Mouse (Mus musculus): ENCODE results near the gene Tnfrsf8. TPM values are rescaled to one million over a fixed set of nuclear protein-coding genes. Genes with fewer than 3 reads are reported as not detected.

Tnfrsf8 gene
- polyA plus RNA-seq, 1 experiment from 2014 or later = 0.59 TPM

DNA sequence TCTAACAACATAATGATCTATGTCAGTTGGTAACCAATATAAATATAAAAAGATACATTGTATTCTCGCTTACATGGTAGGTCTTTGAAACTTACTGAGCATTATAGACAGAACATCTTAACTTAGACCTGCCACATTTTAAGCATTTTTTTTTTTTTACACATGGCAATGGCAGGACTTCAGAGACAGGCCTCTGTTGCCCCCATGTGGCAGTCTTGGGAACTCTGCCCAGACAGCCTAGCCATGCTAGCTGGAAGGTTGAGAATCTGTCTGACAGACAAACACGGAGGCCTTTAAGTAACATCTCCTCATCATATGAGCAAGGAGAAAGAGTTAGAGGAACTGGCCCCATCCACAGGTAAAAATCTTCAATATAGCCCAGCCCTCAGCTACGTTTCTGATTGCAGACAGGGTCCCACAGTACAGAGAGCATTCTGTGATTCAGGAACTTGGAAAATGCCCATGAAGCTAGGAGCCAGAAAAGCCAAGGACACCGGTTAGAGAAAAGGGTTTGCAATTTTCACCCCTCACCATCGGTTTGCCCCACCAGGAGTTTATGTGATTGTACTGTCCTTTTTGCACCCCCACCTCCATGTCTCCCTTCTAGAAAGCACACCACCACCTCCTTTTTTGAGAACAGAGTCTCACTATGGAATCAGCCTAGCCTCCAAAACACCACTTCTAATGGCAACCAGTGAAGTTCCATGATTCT, 19.2 kb downstream of the Tnfrsf8 start:
- H3K36me3 ChIP-seq (ENCODE audit: inconsistent target) = no peaks in the 10 kb centered on the region
- WGBS (ENCODE audit: missing documents) = 46% methylated on average over 5 of the region's 5 CpGs
- H3K79me2 ChIP-seq (ENCODE audit: inconsistent target) = no peaks in the 10 kb centered on the region
- H3K27ac ChIP-seq = no peak overlapping the region
- H3K4me3 ChIP-seq (ENCODE audit: inconsistent target) = no peak overlapping the region

DNA sequence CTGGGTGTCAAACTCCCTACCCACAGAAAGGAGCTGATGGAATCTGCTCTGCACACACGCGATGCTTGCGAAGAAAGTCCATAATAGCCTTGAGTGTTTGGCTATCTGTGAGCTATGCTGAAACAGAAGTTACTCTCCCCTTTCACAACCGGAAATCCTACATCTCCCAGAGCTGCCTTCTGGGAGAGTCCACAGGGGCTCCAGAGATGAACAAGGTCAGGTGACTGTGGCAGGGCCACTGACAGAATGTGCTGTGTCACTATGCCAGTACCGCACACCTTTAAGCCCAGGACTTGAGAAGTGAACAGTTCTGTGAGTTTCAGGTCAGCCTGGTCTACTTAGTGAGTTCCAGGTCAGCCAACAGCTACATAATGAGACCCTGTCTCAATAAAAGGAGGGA, 20.4 kb downstream of the Tnfrsf8 start:
- H3K27ac ChIP-seq = no peak overlapping the region
- H3K4me3 ChIP-seq (ENCODE audit: inconsistent target) = no peak overlapping the region
- H3K79me2 ChIP-seq (ENCODE audit: inconsistent target) = no peaks in the 10 kb centered on the region
- H3K36me3 ChIP-seq (ENCODE audit: inconsistent target) = no peaks in the 10 kb centered on the region
- 73% methylated on average over 5 of the region's 5 CpGs for WGBS (ENCODE audit: missing documents)

DNA sequence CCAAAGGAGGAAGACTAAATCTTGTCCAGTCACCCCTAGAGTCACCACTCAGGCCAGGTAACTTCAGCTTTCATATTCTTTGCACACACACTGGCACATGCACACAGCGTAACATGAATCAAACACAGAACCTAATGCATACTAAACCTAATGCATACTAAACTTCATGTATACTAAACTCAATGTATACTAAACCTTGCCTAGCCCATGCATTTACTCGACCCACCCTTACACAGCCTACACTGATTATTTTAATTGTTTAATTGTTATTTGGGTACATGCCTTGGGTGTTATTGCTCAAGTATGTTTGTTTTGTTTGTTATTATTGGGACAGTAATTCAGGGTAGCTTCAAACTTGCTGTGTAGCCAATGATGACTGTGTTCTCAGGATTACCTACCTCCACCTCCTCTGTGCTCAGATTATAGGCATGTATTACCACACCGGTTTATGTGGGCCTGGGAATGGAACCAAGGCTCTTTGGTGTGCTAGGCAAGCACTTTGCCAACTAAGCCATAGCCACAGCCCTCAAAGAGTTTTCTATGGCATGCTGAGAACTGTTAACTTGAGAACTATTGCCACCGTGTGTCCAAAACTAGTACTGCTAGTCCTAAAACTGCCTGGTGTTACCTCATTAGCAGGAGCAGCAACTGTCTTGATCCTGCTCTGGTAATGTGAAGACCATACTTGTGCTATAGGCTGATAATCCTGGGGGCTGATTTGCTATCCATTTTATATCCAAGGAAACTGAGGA, 28.4 kb downstream of the Tnfrsf8 start:
- Histone ChIP-seq H3K36me3 (ENCODE audit: inconsistent target) (no peaks in the 10 kb centered on the region), H3K79me2 (ENCODE audit: inconsistent target) (no peaks in the 10 kb centered on the region), H3K27ac (no peak overlapping the region), H3K4me3 (ENCODE audit: inconsistent target) (no peak overlapping the region)
- 44% methylated on average over 4 of the region's 4 CpGs for WGBS (ENCODE audit: missing documents)

DNA sequence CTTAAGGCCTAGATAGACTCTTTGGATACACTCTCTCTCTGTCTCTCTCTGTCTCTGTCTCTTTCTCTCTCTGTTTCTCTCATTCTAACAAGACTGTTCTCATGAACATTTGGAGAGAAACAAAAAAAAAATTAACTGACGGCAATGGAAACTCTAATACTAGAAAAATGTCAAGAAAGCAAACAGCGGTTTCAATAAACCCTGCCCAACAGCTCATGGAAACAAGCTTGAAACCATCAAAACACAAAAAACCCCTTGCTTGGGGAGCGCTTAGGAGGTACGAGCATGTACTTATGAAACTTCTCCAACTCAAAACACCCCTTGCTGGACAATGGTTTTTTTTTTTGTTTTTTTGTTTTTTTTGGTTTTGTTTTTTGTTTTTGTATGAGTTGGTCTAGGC, 30.3 kb downstream of the Tnfrsf8 start:
- Histone ChIP-seq H3K4me3 (ENCODE audit: inconsistent target) (no peak overlapping the region), H3K79me2 (ENCODE audit: inconsistent target) (no peaks in the 10 kb centered on the region), H3K27ac (no peak overlapping the region), H3K36me3 (ENCODE audit: inconsistent target) (no peaks in the 10 kb centered on the region)
- 98% methylated on average over 4 of the region's 4 CpGs for WGBS (ENCODE audit: missing documents)

DNA sequence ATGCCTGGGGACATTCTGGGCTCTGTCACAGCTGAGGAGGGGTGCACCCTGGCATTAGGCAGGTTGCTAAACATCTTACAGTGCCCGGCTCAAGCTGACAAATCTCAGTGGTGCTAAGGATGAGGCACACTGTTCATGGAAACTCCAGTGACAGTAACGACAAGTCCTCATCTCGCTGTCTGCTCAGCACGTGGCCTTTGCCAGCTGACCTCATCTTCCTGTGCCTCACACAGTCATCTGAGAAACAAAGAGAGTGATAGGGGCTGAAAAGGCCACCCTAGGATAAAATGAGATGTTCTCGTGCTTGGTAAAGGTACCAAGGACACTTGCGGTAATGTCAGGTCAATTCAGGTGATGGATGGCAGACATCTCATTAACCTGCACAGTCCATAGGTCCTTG, 31.5 kb downstream of the Tnfrsf8 start:
- peak overlapping the region; percentile 33 for H3K27ac ChIP-seq
- H3K4me3 ChIP-seq (ENCODE audit: inconsistent target) = no peak overlapping the region

DNA sequence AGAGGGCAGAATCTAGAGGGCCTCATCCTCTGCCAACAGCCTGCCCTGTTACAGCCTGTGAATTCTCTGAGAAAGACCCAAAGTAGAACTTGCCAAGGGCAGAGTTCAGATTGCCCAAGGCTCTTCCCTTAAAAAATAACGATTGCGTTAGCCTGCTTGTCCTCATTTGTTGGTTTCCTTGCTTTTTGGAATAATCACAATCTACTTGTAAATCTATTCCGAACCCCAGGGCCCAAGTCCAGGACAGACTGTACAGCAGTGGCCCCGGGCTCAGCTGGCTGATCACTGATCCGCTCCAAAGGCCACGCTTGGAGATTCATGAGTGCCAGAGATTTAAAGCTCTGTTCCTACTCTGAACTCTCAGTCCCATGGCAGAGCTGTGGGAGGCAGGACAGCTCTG, 34.0 kb downstream of the Tnfrsf8 start:
- Histone ChIP-seq H3K27ac (no peak overlapping the region), H3K4me3 (ENCODE audit: inconsistent target) (no peak overlapping the region), H3K36me3 (ENCODE audit: inconsistent target) (no peaks in the 10 kb centered on the region), H3K79me2 (ENCODE audit: inconsistent target) (no peaks in the 10 kb centered on the region)
- 97% methylated on average over 6 of the region's 6 CpGs for WGBS (ENCODE audit: missing documents)

More for the DNA sequence above, 31.5 kb downstream of the Tnfrsf8 start:
- WGBS (ENCODE audit: missing documents) = 71% methylated on average over 6 of the region's 6 CpGs
- no peaks in the 10 kb centered on the region for H3K79me2 ChIP-seq (ENCODE audit: inconsistent target)
- no peaks in the 10 kb centered on the region for H3K36me3 ChIP-seq (ENCODE audit: inconsistent target)

DNA sequence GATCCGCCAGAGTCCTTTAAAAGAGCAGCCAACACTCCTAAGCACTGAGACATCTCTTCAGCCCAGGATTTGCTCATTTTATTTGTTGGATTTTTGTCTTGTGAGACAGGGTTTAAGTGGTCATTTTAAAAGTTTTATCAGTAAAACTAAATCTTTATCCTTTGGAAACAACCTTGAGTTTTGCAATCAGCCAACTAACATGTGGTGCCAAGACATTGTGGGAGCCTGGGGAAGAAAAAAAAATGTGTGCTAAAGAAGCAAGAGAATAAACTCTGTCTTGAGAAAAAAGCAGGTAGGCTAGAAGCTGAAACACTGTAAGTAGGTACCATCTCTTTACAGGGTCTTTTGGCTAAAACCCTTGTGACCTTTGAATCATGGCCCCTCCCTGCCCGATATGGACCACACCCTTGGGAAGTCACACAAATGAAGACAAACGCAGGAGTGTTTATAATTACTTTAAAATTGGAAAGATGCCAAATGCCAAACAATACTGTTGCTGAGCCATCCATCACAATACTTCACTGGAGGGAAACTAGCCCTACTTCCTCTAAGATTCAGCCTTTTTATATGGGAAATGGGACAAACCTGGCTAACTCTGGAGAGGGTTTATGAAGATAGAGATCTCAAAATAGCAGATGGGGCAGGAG, 36.1 kb downstream of the Tnfrsf8 start:
- no peak overlapping the region for H3K27ac ChIP-seq
- no peaks in the 10 kb centered on the region for H3K79me2 ChIP-seq (ENCODE audit: inconsistent target)
- WGBS (ENCODE audit: missing documents) = 76% methylated on average over 3 of the region's 3 CpGs
- H3K36me3 ChIP-seq (ENCODE audit: inconsistent target) = no peaks in the 10 kb centered on the region
- no peak overlapping the region for H3K4me3 ChIP-seq (ENCODE audit: inconsistent target)

DNA sequence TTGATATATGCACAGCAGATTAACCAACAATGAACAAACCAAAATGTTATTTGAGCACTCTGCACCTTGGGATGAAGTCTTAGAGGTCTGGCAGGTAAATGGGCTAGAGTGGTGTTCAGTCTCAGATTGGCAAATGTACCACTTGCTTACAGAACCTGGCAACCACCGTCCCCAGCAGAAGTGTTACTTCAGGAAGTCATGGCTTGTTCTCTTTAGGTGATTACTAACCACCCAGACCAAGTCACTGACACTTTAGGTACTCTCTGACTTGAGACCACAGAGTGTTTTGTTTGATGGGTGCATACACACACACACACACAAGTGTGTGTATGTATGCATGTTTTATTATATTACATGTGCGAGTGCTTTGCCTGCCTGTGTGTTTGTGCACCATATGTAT, 36.7 kb downstream of the Tnfrsf8 start:
- no peaks in the 10 kb centered on the region for H3K79me2 ChIP-seq (ENCODE audit: inconsistent target)
- H3K4me3 ChIP-seq (ENCODE audit: inconsistent target) = no peak overlapping the region
- no peak overlapping the region for H3K27ac ChIP-seq
- no peaks in the 10 kb centered on the region for H3K36me3 ChIP-seq (ENCODE audit: inconsistent target)
- 74% methylated on average over 2 of the region's 2 CpGs for WGBS (ENCODE audit: missing documents)

DNA sequence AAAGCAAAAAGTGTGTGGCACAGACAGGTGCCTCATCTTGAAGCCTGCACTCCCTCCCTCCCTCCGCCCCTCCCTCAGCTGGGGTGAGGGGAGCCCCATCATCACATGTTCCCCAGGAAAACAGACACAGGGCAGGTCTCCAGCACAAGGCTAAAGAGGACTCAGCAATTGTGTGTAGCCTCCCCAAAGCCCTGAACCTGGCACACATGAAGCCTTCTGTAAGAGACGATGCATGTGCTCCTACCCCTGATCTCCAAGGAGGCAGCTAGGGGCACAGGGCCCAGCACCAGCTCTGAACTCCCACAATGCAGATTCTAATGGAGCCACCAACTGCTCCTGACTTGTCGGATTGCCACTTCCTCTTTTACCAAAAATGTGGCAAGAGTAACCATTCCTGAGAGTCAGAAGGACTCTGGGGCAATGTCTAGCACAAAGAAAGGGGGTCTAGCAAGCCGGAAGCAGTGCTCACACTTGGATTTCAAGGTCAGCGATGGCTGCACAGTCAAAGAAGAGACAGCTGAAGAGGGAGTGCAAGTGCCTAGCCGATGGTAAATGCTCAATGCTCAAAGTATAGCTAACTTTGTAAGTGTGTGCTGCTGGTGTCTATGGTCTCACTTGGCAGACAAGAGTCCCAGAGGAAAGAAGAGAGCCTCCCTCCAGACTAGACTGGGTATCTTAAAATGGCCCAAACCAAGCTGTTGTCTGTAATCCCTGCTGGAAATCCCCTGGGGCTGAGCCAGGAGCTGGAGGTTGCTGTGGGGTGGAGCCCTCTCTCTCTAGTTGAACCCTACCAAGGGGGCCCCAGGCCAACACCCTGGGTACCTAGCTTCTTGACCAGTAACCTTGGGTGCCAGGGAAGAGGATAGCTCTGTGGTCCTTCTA, 38.4 kb downstream of the Tnfrsf8 start:
- 13% methylated on average over 6 of the region's 6 CpGs for WGBS (ENCODE audit: missing documents)
- H3K27ac ChIP-seq = peak overlapping the region; percentile 67

DNA sequence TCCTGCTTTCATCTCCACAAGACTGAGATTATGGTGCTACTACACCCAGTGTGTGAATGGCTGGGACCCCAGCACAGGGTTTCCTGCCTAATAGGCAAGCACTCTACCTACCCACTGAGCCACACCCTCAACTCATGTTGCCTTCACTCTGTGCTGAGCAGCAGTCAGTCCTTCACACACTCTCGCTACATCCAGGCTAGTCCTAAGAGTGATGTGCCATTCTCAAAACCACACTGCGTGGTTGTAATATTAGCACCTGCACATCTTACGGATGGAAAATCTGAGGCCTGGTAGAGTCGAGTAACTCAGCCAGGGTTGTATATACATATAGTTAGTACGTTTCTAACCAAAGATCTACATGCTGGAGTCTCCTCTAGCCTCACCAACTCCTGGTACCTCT, 40.1 kb downstream of the Tnfrsf8 start:
- Histone ChIP-seq H3K36me3 (ENCODE audit: inconsistent target) (no peaks in the 10 kb centered on the region), H3K4me3 (ENCODE audit: inconsistent target) (no peak overlapping the region), H3K27ac (no peak overlapping the region), H3K79me2 (ENCODE audit: inconsistent target) (no peaks in the 10 kb centered on the region)
- 92% methylated on average over 5 of the region's 5 CpGs for WGBS (ENCODE audit: missing documents)

More for the DNA sequence above, 38.4 kb downstream of the Tnfrsf8 start:
- H3K4me3 ChIP-seq (ENCODE audit: inconsistent target) = no peak overlapping the region
- no peaks in the 10 kb centered on the region for H3K79me2 ChIP-seq (ENCODE audit: inconsistent target)
- H3K36me3 ChIP-seq (ENCODE audit: inconsistent target) = no peaks in the 10 kb centered on the region

DNA sequence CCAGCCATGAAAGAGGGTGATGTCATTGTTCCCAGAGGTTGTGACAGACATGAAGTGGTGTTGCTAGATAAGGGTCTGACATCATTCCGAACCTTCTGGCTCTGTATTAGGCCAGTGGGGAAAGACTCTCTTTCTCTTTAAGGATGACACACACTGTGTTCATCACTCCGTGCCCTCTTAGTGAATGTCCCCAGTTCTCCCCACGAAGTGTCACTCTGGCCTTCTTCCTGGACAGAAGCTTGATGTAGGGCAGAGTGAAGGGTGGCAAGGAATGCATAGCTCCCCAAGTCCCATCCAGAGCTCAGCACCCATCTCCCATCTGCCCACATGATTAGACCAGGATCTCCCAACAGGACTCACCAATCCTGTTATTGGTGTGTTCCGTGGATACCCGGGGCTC, 41.0 kb downstream of the Tnfrsf8 start:
- Histone ChIP-seq H3K36me3 (ENCODE audit: inconsistent target) (no peaks in the 10 kb centered on the region), H3K4me3 (ENCODE audit: inconsistent target) (no peak overlapping the region), H3K79me2 (ENCODE audit: inconsistent target) (no peaks in the 10 kb centered on the region), H3K27ac (no peak overlapping the region)
- 90% methylated on average over 4 of the region's 5 CpGs for WGBS (ENCODE audit: missing documents)

DNA sequence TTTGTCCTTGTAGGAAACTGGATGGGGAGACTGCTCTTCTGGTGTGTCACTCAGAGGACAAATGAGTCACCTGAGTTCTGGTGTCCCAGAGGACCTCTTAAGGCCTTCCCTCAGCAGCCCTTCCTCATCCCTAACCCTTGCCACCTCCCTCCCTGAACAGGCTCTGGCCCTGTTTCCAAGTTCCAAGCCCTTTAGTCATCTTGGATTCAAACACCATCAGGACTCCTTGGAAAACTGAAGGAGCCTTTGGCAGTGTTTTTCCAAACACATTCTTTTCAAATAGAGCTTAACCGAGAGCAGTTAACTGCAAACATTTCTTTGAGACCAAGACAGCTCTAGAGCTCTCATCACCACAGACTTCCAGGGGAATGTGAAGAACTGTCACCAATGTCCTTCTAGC, 42.2 kb downstream of the Tnfrsf8 start:
- WGBS (ENCODE audit: missing documents) = 100% methylated on average over 1 of the region's 1 CpGs
- Histone ChIP-seq H3K4me3 (ENCODE audit: inconsistent target) (no peak overlapping the region), H3K79me2 (ENCODE audit: inconsistent target) (no peaks in the 10 kb centered on the region), H3K27ac (no peak overlapping the region), H3K36me3 (ENCODE audit: inconsistent target) (no peaks in the 10 kb centered on the region)

DNA sequence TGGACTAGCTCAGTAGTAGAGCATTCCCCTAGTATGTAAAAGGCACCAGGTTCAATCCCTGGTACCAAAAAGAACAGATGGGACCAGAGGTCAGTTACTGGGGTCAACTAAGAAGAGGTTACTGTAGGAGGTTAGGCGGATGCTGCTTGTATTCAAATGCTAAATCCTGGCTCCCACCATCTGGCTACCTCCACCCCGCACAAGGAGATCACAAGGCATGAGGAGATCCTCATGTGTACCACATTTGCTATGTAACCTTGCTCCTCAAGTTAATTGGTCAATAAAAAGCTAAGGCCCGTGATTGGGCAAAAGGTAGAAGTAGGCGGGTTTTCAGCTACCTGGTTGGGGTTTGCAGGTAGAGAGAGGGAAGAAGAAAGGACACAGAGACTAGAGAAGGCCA, 43.3 kb downstream of the Tnfrsf8 start:
- Histone ChIP-seq H3K27ac (no peak overlapping the region), H3K79me2 (ENCODE audit: inconsistent target) (no peaks in the 10 kb centered on the region), H3K4me3 (ENCODE audit: inconsistent target) (no peak overlapping the region), H3K36me3 (ENCODE audit: inconsistent target) (no peaks in the 10 kb centered on the region)
- 97% methylated on average over 4 of the region's 4 CpGs for WGBS (ENCODE audit: missing documents)

DNA sequence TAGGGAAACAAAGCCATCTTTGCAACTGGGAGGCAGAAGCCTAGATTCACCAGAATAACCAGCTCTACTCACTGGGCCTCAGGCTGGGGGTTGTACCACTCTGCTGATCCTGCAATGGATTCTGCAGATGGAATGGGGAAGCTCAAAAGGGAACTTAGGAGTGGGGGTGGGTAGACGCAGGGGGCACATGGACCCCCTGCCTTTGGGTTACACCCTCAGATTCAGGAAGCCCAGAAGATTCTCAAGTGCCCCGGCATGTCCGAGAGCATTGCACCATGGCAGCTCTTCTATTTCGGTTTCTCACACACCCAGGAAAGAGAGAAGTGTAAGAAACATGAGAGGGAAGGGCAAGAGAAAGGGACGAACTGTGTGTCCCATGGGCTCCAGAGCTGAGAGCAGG, 44.8 kb downstream of the Tnfrsf8 start:
- 1% methylated on average over 5 of the region's 5 CpGs for WGBS (ENCODE audit: missing documents)
- peak overlapping the region; percentile 79 for H3K27ac ChIP-seq
- no peaks in the 10 kb centered on the region for H3K36me3 ChIP-seq (ENCODE audit: inconsistent target)
- no peak overlapping the region for H3K4me3 ChIP-seq (ENCODE audit: inconsistent target)
- H3K79me2 ChIP-seq (ENCODE audit: inconsistent target) = no peaks in the 10 kb centered on the region

All from macrophage (primary cell).